In the genomic region with DNA sequence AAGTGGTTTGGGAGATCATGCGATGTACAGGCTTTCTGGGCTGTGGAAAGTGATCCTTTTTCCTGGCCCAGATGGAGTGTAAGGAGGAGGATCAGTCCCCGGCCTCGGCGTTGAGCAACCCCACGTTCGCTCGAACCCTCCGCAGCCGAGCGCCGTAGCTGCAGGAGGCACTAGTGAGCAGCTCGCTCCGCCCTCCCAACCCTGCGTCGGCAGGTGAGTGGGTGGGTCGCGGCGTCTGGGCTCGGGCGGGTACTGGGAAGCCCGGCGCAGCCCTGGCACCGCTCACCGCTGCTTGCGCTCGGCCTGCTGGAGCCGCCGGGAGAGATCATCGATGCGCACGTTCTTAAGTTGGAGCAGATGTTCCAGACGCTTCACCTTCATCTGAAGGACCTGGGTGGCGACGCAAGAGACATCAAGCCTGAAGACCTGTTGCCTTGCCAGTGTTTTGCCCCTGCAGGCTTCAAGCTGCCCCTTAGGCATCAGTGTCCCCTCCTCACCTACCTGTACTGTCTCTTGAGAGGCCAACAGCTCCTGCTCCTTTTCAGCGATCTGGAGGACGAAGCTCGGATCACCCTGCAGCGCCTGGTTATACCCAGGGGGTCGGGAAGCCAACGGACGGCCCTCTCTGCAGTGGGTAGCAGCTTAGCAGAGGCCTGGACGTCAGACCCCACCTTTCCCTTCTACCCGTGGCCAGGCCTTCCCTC, we compare ENCODE assay signal across 8 mouse cellular contexts. TPM values are rescaled to one million over a fixed set of nuclear protein-coding genes. Genes with fewer than 3 reads are reported as not detected.
A peak's percentile ranks its signal among the peaks of the same experiment; 100 is the strongest.
DNase-seq lines count a peak whose midpoint lies in the region; ATAC-seq and TF ChIP-seq lines count a peak whose summit lies in the region.

No protein-coding gene starts in this region.

- peaks cover 6% of the 10 kb centered on the region; the same call in 1 of the 2 replicates for H3K36me3 ChIP-seq in hindbrain, embryonic 12.5 days
- H3K36me3 ChIP-seq in lung, postnatal 0 days (ENCODE audit: insufficient read depth, low read length), result 0 out of 2 replicates have a peak, but pooled peaks cover 3% of the 10 kb centered on the region

- H3K9me3 ChIP-seq in hindbrain, embryonic 12.5 days (replicated peaks), result no peaks in the 10 kb centered on the region
- no peaks in the 10 kb centered on the region for H3K9me3 ChIP-seq in lung, postnatal 0 days (ENCODE audit: low read length)

- H3K27me3 ChIP-seq in hindbrain, embryonic 12.5 days, result peaks cover 38% of the 10 kb centered on the region
- H3K27me3 ChIP-seq in lung, postnatal 0 days (replicated peaks; ENCODE audit: insufficient read depth, low read length), result 0 out of 2 replicates have a peak, but pooled peaks cover 5% of the 10 kb centered on the region

- ATAC-seq in frontal cortex, adult (ENCODE audit: low TSS enrichment), result 0 out of 2 replicates have a peak, but pooled peaks have one; percentile 13
- ATAC-seq in hindbrain, embryonic 12.5 days (ENCODE audit: low FRiP score), result no peak
- peak; percentile 36; the same call in 1 of the 2 replicates for ATAC-seq in lung, postnatal 0 days

- H3K4me1 ChIP-seq in hindbrain, embryonic 12.5 days, result peaks cover 41% of the 10 kb centered on the region
- H3K4me1 ChIP-seq in lung, postnatal 0 days (ENCODE audit: insufficient read depth, low read depth, low read length), result peaks cover 5% of the 10 kb centered on the region; the same call in 1 of the 2 replicates

- WGBS in hindbrain, embryonic 12.5 days, result 8% methylated on average over 39 of the region's 43 CpGs
- 21% methylated on average over 42 of the region's 43 CpGs for WGBS in lung, postnatal 0 days

- TF ChIP-seq EP300 in lung, postnatal 0 days (IDR thresholded peaks at IDR 0.05), result no peak

- H3K4me2 ChIP-seq in hindbrain, embryonic 12.5 days (replicated peaks), result peak overlapping the region; percentile 43
- peak overlapping the region; percentile 34 for H3K4me2 ChIP-seq in lung, postnatal 0 days (replicated peaks; ENCODE audit: low read depth, low read length)

- peak overlapping the region; percentile 23 for H3K4me3 ChIP-seq in hindbrain, embryonic 12.5 days
- no peak overlapping the region for H3K4me3 ChIP-seq in lung, postnatal 0 days (ENCODE audit: low read depth, low read length)

- 0 out of 2 replicates have a peak overlapping the region, but pooled peaks have one; percentile 18 for H3K9ac ChIP-seq in hindbrain, embryonic 12.5 days
- no peak overlapping the region for H3K9ac ChIP-seq in lung, postnatal 0 days (replicated peaks; ENCODE audit: low read depth)

- peak; percentile 38 for TF ChIP-seq CTCF in lung, postnatal 0 days (IDR thresholded peaks at IDR 0.05)

- DNase-seq in heart, adult 11 months, result peak; percentile 97
- no peak for DNase-seq in heart, adult 8-10 months (ENCODE audit: low spot score)
- DNase-seq in layer of hippocampus, postnatal 10 days (ENCODE audit: low spot score in 2 of 2), result peak; percentile 58 to 76
- no peak for DNase-seq in lung, postnatal 0 days (ENCODE audit: low spot score)
- peak; percentile 80 to 85 for DNase-seq in right cerebral cortex, postnatal 10 days (ENCODE audit: low spot score in 2 of 2)
- peak; percentile 58 to 79 for DNase-seq in urinary bladder, postnatal 4 days (ENCODE audit: low spot score in 2 of 2)

- no peak overlapping the region for H3K27ac ChIP-seq in hindbrain, embryonic 12.5 days
- H3K27ac ChIP-seq in lung, postnatal 0 days (ENCODE audit: low read length), result no peak overlapping the region

RNA-seq across cellular contexts. Expression of gene Cenpb, which starts 8.3 kb away (rescaled TPM):
- total RNA-seq in heart, adult 8-10 months (2022), result 10 to 100 TPM; 89.5 to 93.4 (median 90.3) TPM
- 18.3 and 18.5 TPM in 2 replicates for polyA plus RNA-seq in hindbrain, embryonic 12.5 days (2016; fragmentation: Nextera tagmentation; extraction: Ambion mirVana)
- total RNA-seq in layer of hippocampus, postnatal 10 days (2021), result 100 to 1,000 TPM; 106 to 108 TPM
- 13.2 and 14.9 TPM in 2 replicates for polyA plus RNA-seq in lung, postnatal 0 days (2015; fragmentation: Nextera tagmentation; extraction: Ambion mirVana)

RNA-seq across cellular contexts. Expression of gene 1700037H04Rik, which starts 11.7 kb away (rescaled TPM):
- 10 to 100 TPM in 3 of 4 experiments, 1 to 10 TPM in 1; 9.7 to 12.1 (median 10.5) TPM for total RNA-seq in heart, adult 8-10 months (2022)
- 87.4 and 89.7 TPM in 2 replicates for polyA plus RNA-seq in hindbrain, embryonic 12.5 days (2016; fragmentation: Nextera tagmentation; extraction: Ambion mirVana)
- 10 to 100 TPM; 64.4 to 70.0 TPM for total RNA-seq in layer of hippocampus, postnatal 10 days (2021)
- polyA plus RNA-seq in lung, postnatal 0 days (2015; fragmentation: Nextera tagmentation; extraction: Ambion mirVana), result 28.3 and 32.8 TPM in 2 replicates

RNA-seq across cellular contexts. Expression of gene Cdc25b, which starts 15.2 kb away (rescaled TPM):
- 1 to 10 TPM; 4.3 to 4.9 (median 4.5) TPM for total RNA-seq in heart, adult 8-10 months (2022)
- polyA plus RNA-seq in hindbrain, embryonic 12.5 days (2016; fragmentation: Nextera tagmentation; extraction: Ambion mirVana), result 69.8 and 85.7 TPM in 2 replicates
- 10 to 100 TPM; 19.7 to 27.0 TPM for total RNA-seq in layer of hippocampus, postnatal 10 days (2021)
- polyA plus RNA-seq in lung, postnatal 0 days (2015; fragmentation: Nextera tagmentation; extraction: Ambion mirVana), result 36.5 and 38.7 TPM in 2 replicates

RNA-seq across cellular contexts. Expression of gene Spef1, which starts 15.5 kb away (rescaled TPM):
- total RNA-seq in heart, adult 8-10 months (2022), result 1 to 10 TPM; 4.4 to 6.2 (median 4.9) TPM
- polyA plus RNA-seq in hindbrain, embryonic 12.5 days (2016; fragmentation: Nextera tagmentation; extraction: Ambion mirVana), result 8.9 and 9.2 TPM in 2 replicates
- 10 to 100 TPM; 21.9 to 22.7 TPM for total RNA-seq in layer of hippocampus, postnatal 10 days (2021)
- 12.2 TPM in 2 replicates for polyA plus RNA-seq in lung, postnatal 0 days (2015; fragmentation: Nextera tagmentation; extraction: Ambion mirVana)

RNA-seq across cellular contexts. Expression of gene Ap5s1, which starts 35.3 kb away (rescaled TPM):
- total RNA-seq in heart, adult 8-10 months (2022), result 10 to 100 TPM; 31.8 to 42.6 (median 37.9) TPM
- 28.4 and 29.1 TPM in 2 replicates for polyA plus RNA-seq in hindbrain, embryonic 12.5 days (2016; fragmentation: Nextera tagmentation; extraction: Ambion mirVana)
- total RNA-seq in layer of hippocampus, postnatal 10 days (2021), result 10 to 100 TPM; 21.0 to 22.4 TPM
- polyA plus RNA-seq in lung, postnatal 0 days (2015; fragmentation: Nextera tagmentation; extraction: Ambion mirVana), result 27.9 and 28.0 TPM in 2 replicates

Comparison
In these comparisons a context has a peak if more than half of its experiments do, and no peak if none do; other contexts are left out.
1. DNase-seq: peak in heart, adult 11 months (single experiment), layer of hippocampus, postnatal 10 days (2 of 2), right cerebral cortex, postnatal 10 days (2 of 2) and urinary bladder, postnatal 4 days (2 of 2); none in heart, adult 8-10 months (single experiment) and lung, postnatal 0 days (single experiment).
2. RNA of gene 1700037H04Rik, which starts 11.7 kb away (total RNA-seq): 64.4 to 70.0 TPM in layer of hippocampus, postnatal 10 days; 9.7 to 12.1 TPM in heart, adult 8-10 months; every median in the first group is over 4 times any median in the second.